Mouse (Mus musculus) heart, adult 11 months (tissue): Measurements from ENCODE around the gene Coro6.
A peak's percentile ranks its signal among the peaks of the same experiment; 100 is the strongest.

Experiments
- DNase-seq: peaks from one replicate; pipeline ENCODE4 v3.0.0; 2022

Gene Coro6

GRCm38 (mm10) chr11:77514281-77514831, 52.1 kb downstream of the Coro6 start:
- DNase-seq, result peak; percentile 96

DNA sequence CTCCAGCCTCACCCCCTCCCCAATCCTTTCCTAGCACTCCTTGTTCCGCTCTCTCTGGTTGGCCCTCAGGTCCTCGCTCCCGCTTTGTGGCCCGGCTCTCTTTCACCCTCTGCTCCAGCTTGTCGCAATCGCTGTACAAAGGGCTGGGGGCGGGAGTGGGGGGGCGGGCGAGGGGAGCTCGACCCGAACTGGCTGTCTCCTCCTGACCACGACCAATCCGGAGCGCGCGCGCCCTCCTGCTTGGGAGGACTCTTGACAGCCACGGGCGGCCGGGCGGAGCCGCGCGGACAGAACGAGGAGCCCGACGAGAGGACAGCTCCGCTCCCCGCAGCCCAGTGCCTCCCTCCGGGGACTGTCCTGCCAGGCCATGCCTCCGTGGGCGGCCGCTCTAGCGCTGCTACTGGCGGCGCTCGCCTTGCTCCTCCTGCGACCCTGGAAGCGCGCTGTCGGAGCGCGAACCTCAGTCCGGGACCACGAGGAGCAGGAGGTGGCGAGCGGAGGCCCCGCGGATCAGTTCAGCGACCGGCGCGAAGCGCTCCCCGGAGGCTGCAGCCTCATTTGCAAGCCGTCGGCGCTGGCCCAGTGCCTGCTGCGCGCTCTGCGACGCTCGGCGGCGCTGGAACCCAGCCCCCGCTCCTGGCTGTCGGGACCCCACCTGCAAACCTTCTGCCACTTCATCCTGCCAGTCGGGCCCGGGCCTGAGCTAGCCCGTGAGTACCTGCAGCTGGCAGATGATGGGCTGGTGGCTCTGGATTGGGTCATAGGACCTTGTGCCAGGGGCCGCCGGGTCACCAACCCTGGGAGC, 52.8 kb downstream of the Coro6 start, which contains the start of gene Abhd15:
Gene Abhd15 (plus strand): TSS at position 290 of the 805 bp plus-strand sequence.
- peak; percentile 99 for DNase-seq

DNA sequence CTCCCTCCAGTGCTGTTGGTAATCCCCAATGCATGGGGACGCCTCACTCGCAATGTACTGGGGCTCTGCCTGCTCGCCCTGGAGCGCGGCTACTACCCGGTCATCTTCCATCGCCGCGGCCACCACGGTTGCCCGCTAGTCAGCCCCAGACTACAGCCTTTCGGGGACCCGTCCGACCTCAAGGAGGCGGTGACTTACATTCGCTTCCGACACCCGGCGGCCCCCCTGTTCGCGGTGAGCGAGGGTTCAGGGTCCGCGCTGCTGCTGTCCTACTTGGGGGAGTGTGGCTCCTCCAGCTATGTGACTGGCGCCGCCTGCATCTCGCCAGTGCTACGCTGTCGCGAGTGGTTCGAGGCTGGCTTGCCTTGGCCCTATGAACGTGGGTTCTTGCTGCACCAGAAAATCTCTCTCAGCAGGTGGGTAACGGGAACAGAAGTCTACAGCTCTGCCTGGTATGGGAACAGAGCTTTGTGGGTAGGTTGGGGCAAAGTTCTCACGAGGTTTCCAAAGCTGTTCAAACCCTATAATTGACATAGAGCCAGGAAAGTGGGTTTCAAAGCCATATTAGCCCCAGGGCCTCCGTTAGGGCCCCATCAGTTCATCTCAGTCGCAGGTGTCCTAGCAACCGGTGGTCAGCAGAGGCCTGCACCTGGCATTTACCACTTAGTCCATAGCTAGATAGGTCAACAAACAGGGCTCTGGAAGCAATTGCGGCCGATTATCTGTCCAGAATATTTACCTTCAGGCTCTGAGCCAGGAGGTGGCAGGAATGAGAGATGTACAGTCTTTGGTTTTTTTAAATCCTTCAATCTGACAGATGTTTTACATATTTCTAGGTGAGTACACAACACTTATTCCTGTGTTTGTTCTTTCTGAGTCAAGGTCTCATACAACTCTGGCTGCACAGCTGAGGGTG, 53.7 kb downstream of the Coro6 start, which contains the start of gene Trp53i13:
Gene Trp53i13 (minus strand): TSS at position 344 of the 916 bp plus-strand sequence.
- peak; percentile 96 for DNase-seq

DNA sequence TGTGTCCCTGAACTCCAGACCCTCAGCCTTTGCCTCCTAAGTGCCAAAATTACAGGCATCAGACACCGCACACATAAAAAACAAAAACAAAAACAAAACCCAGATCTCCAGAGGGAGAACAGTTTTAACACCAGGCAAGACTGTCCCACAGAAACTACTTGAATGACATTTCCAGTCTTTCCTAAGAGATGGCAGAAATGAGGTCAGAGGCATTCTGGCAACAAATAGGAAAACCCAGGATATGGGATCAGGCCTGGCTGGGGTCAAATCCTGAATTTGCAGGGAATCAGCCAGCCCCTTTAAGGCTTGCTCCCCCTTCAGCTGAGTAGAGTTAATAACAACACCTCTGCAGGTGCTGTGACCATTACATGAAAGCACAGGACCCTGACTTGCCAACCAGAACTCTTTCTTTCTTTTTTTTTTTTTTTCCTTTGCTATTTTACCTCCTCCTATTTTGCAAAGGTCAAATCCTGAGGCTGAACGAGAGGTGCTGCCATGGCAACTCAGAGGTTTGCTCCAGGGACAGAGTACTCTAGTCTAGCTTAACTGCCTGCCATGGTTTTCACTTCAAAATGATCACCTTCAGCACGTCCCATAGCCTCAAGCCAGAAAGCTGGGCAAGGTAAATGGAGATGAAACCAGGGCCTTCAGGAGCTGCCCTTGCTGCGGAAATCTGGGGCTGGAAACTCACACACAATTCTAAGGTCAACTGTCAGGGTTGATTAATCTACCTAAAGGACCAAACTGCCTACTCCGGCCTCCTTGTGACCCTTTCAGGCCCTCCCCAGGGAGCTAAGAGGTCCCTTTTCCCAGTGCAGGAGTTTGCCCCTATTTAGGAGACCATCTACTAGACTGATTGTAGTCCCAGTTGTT, 54.6 kb downstream of the Coro6 start:
- peak; percentile 84 for DNase-seq

- DNase-seq, result peak; percentile 88
Measured at GRCm38 (mm10) chr11:77518051-77518798, 56.0 kb downstream of the Coro6 start.

DNA sequence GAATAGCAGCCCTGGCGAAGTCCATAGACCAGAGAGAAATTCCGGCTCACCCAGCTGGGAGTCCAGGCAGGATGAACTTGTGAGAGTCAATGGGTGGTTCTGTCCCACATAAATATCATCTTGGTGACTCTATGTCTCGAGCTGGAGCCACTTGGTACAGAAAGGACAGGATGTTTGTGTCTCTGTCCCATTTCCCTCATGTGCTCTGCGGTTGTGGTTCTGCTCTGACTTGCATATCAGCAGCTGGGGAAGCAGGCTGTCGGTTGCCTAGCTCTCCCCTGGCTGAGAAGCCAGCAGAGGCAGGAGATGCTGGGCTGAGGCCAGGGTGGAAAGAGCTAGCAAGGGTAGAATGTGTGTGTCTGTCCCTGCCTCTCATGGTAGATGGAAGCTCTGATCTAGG, 56.8 kb downstream of the Coro6 start, which contains the start of gene Gm10392:
Gene Gm10392 (minus strand): TSS at position 156 of the 400 bp plus-strand sequence.
- peak; percentile 98 for DNase-seq
